Mouse (Mus musculus): Measurements from ENCODE around the gene Gm9958. TPM values are rescaled to one million over a fixed set of nuclear protein-coding genes. Genes with fewer than 3 reads are reported as not detected.

Gm9958 gene
- polyA plus RNA-seq, 1 experiment, result 2.3 TPM

DNA sequence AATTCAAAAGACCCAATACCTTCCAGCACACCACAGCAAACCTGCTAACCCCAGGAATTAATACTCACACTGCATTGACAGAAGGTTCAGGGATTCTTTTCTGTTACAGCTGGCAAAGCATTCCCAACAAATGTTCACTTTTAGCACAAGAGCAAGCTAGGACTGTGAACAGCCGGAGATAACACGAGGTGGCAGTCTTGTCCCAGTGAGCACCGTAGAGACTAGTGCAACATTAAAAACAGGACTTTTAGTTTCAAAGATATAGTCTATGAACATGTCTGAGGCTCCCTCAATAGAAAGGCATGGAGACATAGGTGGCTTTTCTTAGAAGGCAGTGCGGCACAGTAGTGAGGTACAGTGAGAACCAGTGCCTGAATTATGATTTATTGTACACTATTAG lies 38.2 kb downstream of the Gm9958 start:
- H3K4me1 ChIP-seq (ENCODE audit: control insufficient read depth, insufficient read depth, low read length), result no peaks in the 10 kb centered on the region; the same call in 1 of the 2 replicates
- WGBS, result 61% methylated on average over 4 of the region's 4 CpGs
- no peaks in the 10 kb centered on the region for H3K27me3 ChIP-seq (replicated peaks; ENCODE audit: control insufficient read depth, insufficient read depth, low read length)
- DNase-seq, result peak; percentile 47
- TF ChIP-seq CTCF (conservative IDR thresholded peaks at IDR 0.05; ENCODE audit: insufficient read depth, insufficient read length, low read depth, low read length) (peak; percentile 90), POLR2A (IDR thresholded peaks at IDR 0.05; ENCODE audit: low read depth, low read length) (no peak)
- no peak overlapping the region for H3K27ac ChIP-seq (ENCODE audit: insufficient read depth, low read depth, low read length)
- no peak overlapping the region for H3K4me3 ChIP-seq (ENCODE audit: insufficient read depth, low read depth, low read length)
- no peaks in the 10 kb centered on the region for H3K36me3 ChIP-seq (ENCODE audit: control insufficient read depth, insufficient read depth, low read length)

DNA sequence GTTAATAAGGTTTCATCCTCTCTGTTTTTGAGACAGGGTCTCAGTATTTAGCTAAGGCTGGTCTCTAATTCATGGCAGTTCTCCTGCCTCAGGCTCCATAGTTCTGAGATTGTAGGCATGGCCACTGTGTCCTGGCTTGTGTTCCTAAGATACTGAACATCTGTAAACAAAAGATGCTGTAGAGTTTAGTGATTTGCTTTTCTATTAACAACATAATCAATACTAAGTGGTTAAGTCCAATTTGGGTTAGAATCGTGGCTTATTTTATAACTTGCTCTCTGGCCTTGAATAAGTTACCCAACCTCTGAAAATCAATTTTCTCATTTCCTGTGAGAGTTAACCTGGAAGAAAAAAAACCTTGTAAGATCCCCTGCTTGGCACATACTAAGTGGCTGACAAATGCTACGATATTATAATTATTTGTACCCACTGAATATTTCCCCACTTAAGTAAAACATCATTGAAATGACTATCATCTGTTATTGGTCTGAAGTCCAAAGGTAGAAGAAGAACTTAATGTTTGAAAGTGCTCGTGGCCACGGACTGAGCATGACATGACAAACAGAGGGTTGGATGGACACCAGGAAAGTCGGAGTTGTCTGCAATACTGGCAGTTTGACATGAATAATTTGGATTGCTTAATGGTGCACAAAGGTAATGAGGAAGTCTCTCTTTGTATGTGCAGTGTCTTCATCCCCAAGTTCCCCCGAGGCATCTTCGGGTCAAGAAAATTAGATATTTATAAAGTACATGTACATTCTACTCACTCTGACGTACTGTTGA lies 47.3 kb downstream of the Gm9958 start:
- WGBS, result 64% methylated on average over 8 of the region's 8 CpGs
- Histone ChIP-seq H3K4me1 (ENCODE audit: control insufficient read depth, insufficient read depth, low read length) (no peaks in the 10 kb centered on the region), H3K4me3 (ENCODE audit: insufficient read depth, low read depth, low read length) (no peak overlapping the region), H3K27me3 (replicated peaks; ENCODE audit: control insufficient read depth, insufficient read depth, low read length) (no peaks in the 10 kb centered on the region; the same call in 1 of the 2 replicates), H3K36me3 (ENCODE audit: control insufficient read depth, insufficient read depth, low read length) (no peaks in the 10 kb centered on the region), H3K27ac (ENCODE audit: insufficient read depth, low read depth, low read length) (no peak overlapping the region)
- no peak for TF ChIP-seq POLR2A (IDR thresholded peaks at IDR 0.05; ENCODE audit: low read depth, low read length)
- no peak for TF ChIP-seq CTCF (conservative IDR thresholded peaks at IDR 0.05; ENCODE audit: insufficient read depth, insufficient read length, low read depth, low read length)
- DNase-seq, result peak; percentile 42

DNA sequence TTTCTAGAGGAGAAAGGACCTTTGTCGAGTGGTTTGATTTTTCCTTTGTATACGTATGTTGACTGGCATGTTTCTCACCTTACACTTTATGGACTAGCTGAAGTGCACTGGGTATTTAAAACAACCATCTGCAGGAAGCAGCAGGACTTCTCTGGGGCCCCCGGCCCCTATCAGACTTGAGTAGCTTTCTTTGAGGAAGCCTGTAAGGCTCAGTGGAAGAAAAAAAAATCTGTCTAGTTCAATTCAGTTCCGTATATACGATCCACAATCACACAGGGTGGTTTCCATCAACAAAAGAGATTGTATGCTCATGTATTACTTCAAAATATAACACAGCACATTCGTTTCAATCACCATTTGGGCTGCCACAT lies 47.9 kb downstream of the Gm9958 start:
- Histone ChIP-seq H3K4me1 (ENCODE audit: control insufficient read depth, insufficient read depth, low read length) (no peaks in the 10 kb centered on the region), H3K27ac (ENCODE audit: insufficient read depth, low read depth, low read length) (no peak overlapping the region), H3K4me3 (ENCODE audit: insufficient read depth, low read depth, low read length) (no peak overlapping the region), H3K36me3 (ENCODE audit: control insufficient read depth, insufficient read depth, low read length) (no peaks in the 10 kb centered on the region), H3K27me3 (replicated peaks; ENCODE audit: control insufficient read depth, insufficient read depth, low read length) (no peaks in the 10 kb centered on the region; the same call in 1 of the 2 replicates)
- no peak for DNase-seq
- TF ChIP-seq POLR2A (IDR thresholded peaks at IDR 0.05; ENCODE audit: low read depth, low read length) (no peak), CTCF (conservative IDR thresholded peaks at IDR 0.05; ENCODE audit: insufficient read depth, insufficient read length, low read depth, low read length) (no peak)
- 57% methylated on average over 6 of the region's 6 CpGs for WGBS

Other genes starting within 250 kb of the Gm9958 start
- 19.0 and 21.3 TPM in 2 replicates for gene Cox18, start 143.2 kb upstream of the Gm9958 start, polyA plus RNA-seq (2012; rRNA removed)
- 27.1 and 27.9 TPM in 2 replicates for gene Ankrd17, start 627 bp upstream of the Gm9958 start, polyA plus RNA-seq (2012; rRNA removed)
- 10.7 and 10.8 TPM in 2 replicates for gene Alb, start 93.7 kb downstream of the Gm9958 start, polyA plus RNA-seq (2012; rRNA removed)
- 0.75 and 0.78 TPM in 2 replicates for gene Afp, start 123.5 kb downstream of the Gm9958 start, polyA plus RNA-seq (2012; rRNA removed)
- gene Afm, start 151.7 kb downstream of the Gm9958 start, polyA plus RNA-seq (2012; rRNA removed), result 21.0 and 21.1 TPM in 2 replicates
- 1.2 and 1.3 TPM in 2 replicates for gene 5830473C10Rik, start 193.9 kb downstream of the Gm9958 start, polyA plus RNA-seq (2012; rRNA removed)